Mouse (Mus musculus) adrenal gland, postnatal 0 days (tissue): Measurements from ENCODE around the gene Polr2e. TPM values are rescaled to one million over a fixed set of nuclear protein-coding genes. Genes with fewer than 3 reads are reported as not detected.

Experiments used
- polyA plus RNA-seq: library from polyadenylated mRNA; unstranded; fragments of >200 nt; fragmentation: Nextera tagmentation; extraction: Ambion mirVana; gene quantifications from 2 replicates; pipeline ENCODE4 v1.2.1, GENCODE M21; 2015

The Polr2e gene
- polyA plus RNA-seq, result 156 and 175 TPM in 2 replicates

GRCm38 (mm10) chr10:80039559-80039979 is at the start of gene Polr2e:
TSS of gene Polr2e (minus strand) at chr10:80039795.

GRCm38 (mm10) chr10:80047041-80047565 is 7.5 kb upstream of the Polr2e start, which contains the start of gene Gpx4:
TSS of gene Gpx4 (plus strand) at chr10:80047166.

GRCm38 (mm10) chr10:80016511-80016910 is 23.1 kb downstream of the Polr2e start, which contains the start of gene Arhgap45:
TSS of gene Arhgap45 (plus strand) at chr10:80016653.

GRCm38 (mm10) chr10:79996272-79997033 is 43.1 kb downstream of the Polr2e start, which contains the start of gene Abca7:
TSS of gene Abca7 (plus strand) at chr10:79996494.

GRCm38 (mm10) chr10:79988506-79989271 is 50.9 kb downstream of the Polr2e start, which contains the start of gene Cnn2:
TSS of gene Cnn2 (plus strand) at chr10:79988584.

Other genes starting within 250 kb of the Polr2e start
- 0.13 and 0.46 TPM in 2 replicates for gene Prss57, start 248.8 kb downstream of the Polr2e start, polyA plus RNA-seq
- gene Palm, start 246.2 kb downstream of the Polr2e start, polyA plus RNA-seq, result 72.1 and 96.9 TPM in 2 replicates
- gene Misp, start 218.8 kb downstream of the Polr2e start, polyA plus RNA-seq, result 1.1 TPM in 2 replicates
- 85.9 and 118 TPM in 2 replicates for gene Ptbp1, start 185.4 kb downstream of the Polr2e start, polyA plus RNA-seq
- gene Prtn3, start 165.3 kb downstream of the Polr2e start, polyA plus RNA-seq, result 8.3 and 10.4 TPM in 2 replicates
- gene Plppr3, start 165.2 kb downstream of the Polr2e start, polyA plus RNA-seq, result 21.3 and 54.6 TPM in 2 replicates
- gene Elane, start 153.5 kb downstream of the Polr2e start, polyA plus RNA-seq, result 8.1 and 10.4 TPM in 2 replicates
- 0.96 and 5.3 TPM in 2 replicates for gene Cfd, start 148.9 kb downstream of the Polr2e start, polyA plus RNA-seq
- 28.5 and 37.7 TPM in 2 replicates for gene Med16, start 130.9 kb downstream of the Polr2e start, polyA plus RNA-seq
- 8.4 and 15.7 TPM in 2 replicates for gene Gm26602, start 128.9 kb downstream of the Polr2e start, polyA plus RNA-seq
- gene Kiss1r, start 122.8 kb downstream of the Polr2e start, polyA plus RNA-seq, result 0.77 and 1.0 TPM in 2 replicates
- gene R3hdm4, start 118.6 kb downstream of the Polr2e start, polyA plus RNA-seq, result 81.3 and 98.1 TPM in 2 replicates
- gene Arid3a, start 112.8 kb downstream of the Polr2e start, polyA plus RNA-seq, result 1.7 and 2.8 TPM in 2 replicates
- 53.4 and 76.1 TPM in 2 replicates for gene Wdr18, start 79.6 kb downstream of the Polr2e start, polyA plus RNA-seq
- 0.11 and 0.16 TPM in 2 replicates for gene Grin3b, start 69.1 kb downstream of the Polr2e start, polyA plus RNA-seq
- 19.3 and 25.0 TPM in 2 replicates for gene Tmem259, start 55.5 kb downstream of the Polr2e start, polyA plus RNA-seq
- 57.9 and 65.3 TPM in 2 replicates for gene Cnn2, start 51.2 kb downstream of the Polr2e start, polyA plus RNA-seq
- gene Abca7, start 43.3 kb downstream of the Polr2e start, polyA plus RNA-seq, result 5.5 and 5.7 TPM in 2 replicates
- 4.9 and 6.0 TPM in 2 replicates for gene Arhgap45, start 23.1 kb downstream of the Polr2e start, polyA plus RNA-seq
- gene Gpx4, start 7.4 kb upstream of the Polr2e start, polyA plus RNA-seq, result 1,645 and 2,206 TPM in 2 replicates
- 7.0 and 17.7 TPM in 2 replicates for gene Sbno2, start 65.8 kb upstream of the Polr2e start, polyA plus RNA-seq
- gene Stk11, start 76.0 kb upstream of the Polr2e start, polyA plus RNA-seq, result 10.7 and 13.5 TPM in 2 replicates
- gene Atp5d, start 98.8 kb upstream of the Polr2e start, polyA plus RNA-seq, result 381 and 502 TPM in 2 replicates
- 9.5 and 12.7 TPM in 2 replicates for gene Cbarp, start 101.0 kb upstream of the Polr2e start, polyA plus RNA-seq
- 9.1 and 14.6 TPM in 2 replicates for gene Midn, start 108.5 kb upstream of the Polr2e start, polyA plus RNA-seq
- gene Cirbp, start 126.2 kb upstream of the Polr2e start, polyA plus RNA-seq, result 298 and 357 TPM in 2 replicates
- 23.0 and 26.5 TPM in 2 replicates for gene 1600002K03Rik, start 133.1 kb upstream of the Polr2e start, polyA plus RNA-seq
- 13.9 and 14.2 TPM in 2 replicates for gene Efna2, start 139.7 kb upstream of the Polr2e start, polyA plus RNA-seq
- gene Mum1, start 186.6 kb upstream of the Polr2e start, polyA plus RNA-seq, result 26.2 TPM in 2 replicates
- gene Ndufs7, start 209.3 kb upstream of the Polr2e start, polyA plus RNA-seq, result 325 and 379 TPM in 2 replicates
- 79.8 and 194 TPM in 2 replicates for gene Gamt, start 221.2 kb upstream of the Polr2e start, polyA plus RNA-seq
- 25.3 and 33.2 TPM in 2 replicates for gene Dazap1, start 221.7 kb upstream of the Polr2e start, polyA plus RNA-seq